Mouse (Mus musculus) brain, embryonic 14.5 days (tissue): ENCODE results near the gene Igfbpl1.

Source experiments
- CTCF ChIP-seq: fragments of 200-500 bp; IDR thresholded peaks from 2 replicates; pipeline ENCODE4 v1.5.1; 2012; ENCODE audit warnings: inconsistent platforms, mild to moderate bottlenecking, moderate library complexity, borderline replicate concordance; ENCODE audit not compliant: insufficient read depth, insufficient read length; ENCODE audit errors: extremely low read depth
- POLR2A ChIP-seq: fragments of 200-500 bp; IDR thresholded peaks from 2 replicates; pipeline ENCODE4 v1.6.1; 2012; ENCODE audit warnings: mild to moderate bottlenecking, inconsistent platforms, borderline replicate concordance; ENCODE audit not compliant: poor library complexity, insufficient read depth, insufficient read length, severe bottlenecking; ENCODE audit errors: extremely low read depth

GRCm38 (mm10) chr4:45872147-45872546 is 45.4 kb upstream of the Igfbpl1 start:
- TF ChIP-seq CTCF, result no peak
- TF ChIP-seq POLR2A, result no peak
